Mouse (Mus musculus) heart, postnatal 0 days (tissue): ENCODE results near the gene Cks2. TPM values are rescaled to one million over a fixed set of nuclear protein-coding genes. Genes with fewer than 3 reads are reported as not detected.

Experiments used
- ATAC-seq: fragments of 200-750 bp; cut with Nextera tagmentation; 2 replicates; pipeline ENCODE4 v1.8.0; 2017; ENCODE audit warnings: low read depth, moderate number of reproducible peaks, moderate library complexity; ENCODE audit not compliant: insufficient read depth
- DNase-seq: peaks from one replicate; pipeline ENCODE4 v3.0.0-alpha.2; 2016; ENCODE audit warnings: low spot score
- H3K27ac ChIP-seq: fragments of 300-500 bp; sonication (generic); 2 replicates; pipeline ENCODE4 v1.5.1; 2014; ENCODE audit warnings: low read depth, mild to moderate bottlenecking
- H3K27me3 ChIP-seq: fragments of 300-500 bp; sonication (generic); 2 replicates; pipeline ENCODE4 v1.6.1; 2014; ENCODE audit warnings: low read length, mixed read lengths; ENCODE audit not compliant: control insufficient read depth, insufficient read depth
- H3K36me3 ChIP-seq: fragments of 300-500 bp; sonication (generic); replicated peaks from 2 replicates; pipeline ENCODE4 v1.6.1; 2014; ENCODE audit warnings: low read length, mixed read lengths; ENCODE audit not compliant: control insufficient read depth, insufficient read depth
- H3K4me1 ChIP-seq: fragments of 300-500 bp; sonication (generic); 2 replicates; pipeline ENCODE4 v1.6.1; 2014; ENCODE audit warnings: antibody characterized with exemption; ENCODE audit not compliant: control insufficient read depth, insufficient read depth
- H3K4me2 ChIP-seq: fragments of 300-500 bp; sonication (generic); 2 replicates; pipeline ENCODE4 v1.6.1; 2014; ENCODE audit warnings: low read depth, mild to moderate bottlenecking, low read length, moderate library complexity
- H3K4me3 ChIP-seq: fragments of 300-500 bp; sonication (generic); 2 replicates; pipeline ENCODE4 v1.5.1; 2014; ENCODE audit warnings: low read depth, low read length
- H3K9ac ChIP-seq: fragments of 300-500 bp; sonication (generic); replicated peaks from 2 replicates; pipeline ENCODE4 v1.6.1; 2014; ENCODE audit warnings: low read depth, low read length, mixed read lengths
- H3K9me3 ChIP-seq: fragments of 300-500 bp; sonication (generic); replicated peaks from 2 replicates; pipeline ENCODE4 v1.6.1; 2016; ENCODE audit warnings: low read length; ENCODE audit not compliant: control insufficient read depth
- CTCF ChIP-seq: IDR thresholded peaks from 2 replicates; pipeline ENCODE4 v1.5.1; 2016; ENCODE audit warnings: antibody characterized with exemption, control low read depth, low read depth
- EP300 ChIP-seq: IDR thresholded peaks from 2 replicates; pipeline ENCODE4 v1.6.1; 2016; ENCODE audit warnings: antibody characterized with exemption, low read depth
- WGBS: fragments of 180-500 bp; shearing (Covaris S2); extraction: QIAGEN DNeasy Blood & Tissue Kit; methylation state at CpG from one replicate; pipeline ENCODE4 v1.1.7; 2014; 5-methylcytosine and 5-hydroxymethylcytosine counted together
- polyA plus RNA-seq: library from polyadenylated mRNA; unstranded; fragments of >200 nt; fragmentation: Nextera tagmentation; extraction: Ambion mirVana; gene quantifications from 2 replicates; pipeline ENCODE4 v1.2.1, GENCODE M21; 2015
- total RNA-seq: library from RNA; depleted of rRNA; stranded (reverse); fragments of >200 nt; gene quantifications from 2 replicates; pipeline ENCODE4 v1.2.3, GENCODE M21; 2014; ENCODE audit warnings: low replicate concordance

Gene Cks2
- total and polyA plus RNA-seq, 2 experiments from 2014 or later: 101 to 228 TPM

DNA sequence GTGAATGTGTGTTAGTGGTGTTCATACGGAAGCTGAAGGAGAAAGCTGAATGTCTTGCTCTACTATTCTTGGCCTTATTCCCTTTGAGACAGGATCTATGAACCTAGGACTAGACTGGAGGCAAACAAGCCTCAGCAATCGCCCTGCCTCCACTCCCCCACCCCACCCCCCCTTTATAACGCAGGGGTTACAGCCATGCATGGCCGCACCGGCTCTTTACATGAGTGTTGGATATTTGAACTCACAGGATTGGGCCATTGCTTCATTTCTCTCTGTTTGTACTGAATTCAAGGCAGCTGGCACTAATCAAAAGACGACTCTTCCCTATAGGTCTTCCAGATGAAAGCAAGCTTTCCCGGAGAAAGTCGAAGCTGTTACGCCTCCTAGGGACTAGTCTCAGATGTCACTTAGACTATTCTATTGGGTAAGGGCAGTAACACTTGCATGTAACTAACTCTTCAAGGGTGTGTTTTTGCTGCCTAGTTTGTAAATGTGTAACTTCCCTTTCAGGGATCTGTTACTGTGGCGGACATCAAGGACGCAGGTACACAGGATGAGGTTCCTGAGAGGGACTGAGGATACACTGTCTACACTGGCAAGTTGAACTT is 2.8 kb upstream of the Cks2 start:
- ATAC-seq: no peak

DNA sequence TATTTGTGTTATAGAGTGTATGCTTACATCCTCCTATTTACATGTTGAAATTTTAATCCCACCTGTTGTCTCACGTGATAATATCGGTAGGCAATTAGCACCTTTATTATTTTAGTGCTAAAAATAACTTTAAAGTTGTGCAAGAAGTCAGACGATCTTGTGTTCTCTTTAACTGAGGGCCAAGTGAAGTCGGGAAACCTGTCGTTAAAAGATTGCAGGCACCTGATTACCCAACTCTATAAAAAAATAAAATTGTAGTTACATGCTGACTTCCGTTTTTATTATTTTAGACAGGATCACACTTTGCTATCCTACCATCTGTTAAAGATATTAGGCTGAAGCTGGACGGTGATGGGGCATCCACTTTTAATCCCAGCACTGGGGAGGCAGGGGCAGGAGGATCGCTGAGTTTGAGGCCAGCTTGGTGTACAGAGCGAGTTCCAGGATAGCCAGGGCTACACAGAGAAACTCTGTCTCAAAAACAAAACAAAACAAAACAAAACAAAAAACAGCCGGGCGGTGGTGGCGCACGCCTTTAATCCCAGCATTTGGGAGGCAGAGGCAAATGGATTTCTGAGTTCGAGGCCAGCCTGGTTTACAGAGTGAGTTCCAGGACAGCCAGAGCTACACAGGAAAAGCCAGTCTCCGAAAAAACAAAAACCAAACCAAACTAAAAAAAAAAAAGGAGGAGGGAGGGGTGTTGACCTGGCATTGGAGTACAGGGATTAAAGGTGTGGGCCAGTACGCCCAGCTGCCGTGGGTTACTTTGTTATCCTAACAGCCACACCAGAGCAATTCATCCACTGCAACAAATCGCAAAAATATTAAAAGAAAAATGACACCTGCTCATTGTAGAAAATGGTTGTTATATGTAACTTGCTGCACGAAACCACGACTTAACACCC is 856 bp upstream of the Cks2 start:
- no peaks in the 10 kb centered on the region for H3K27me3 ChIP-seq
- H3K4me3 ChIP-seq: peak overlapping the region; percentile 63
- H3K9ac ChIP-seq: peak overlapping the region; percentile 55
- 40% methylated on average over 20 of the region's 20 CpGs for WGBS
- no peak for DNase-seq
- H3K4me1 ChIP-seq: peaks cover 21% of the 10 kb centered on the region
- peak overlapping the region; percentile 62 for H3K4me2 ChIP-seq
- H3K36me3 ChIP-seq: no peaks in the 10 kb centered on the region
- no peaks in the 10 kb centered on the region for H3K9me3 ChIP-seq
- ATAC-seq: no peak
- H3K27ac ChIP-seq: peak overlapping the region; percentile 72
- TF ChIP-seq EP300 (no peak), CTCF (no peak)

More for the DNA sequence above, 2.8 kb upstream of the Cks2 start:
- H3K27ac ChIP-seq: no peak overlapping the region
- 43% methylated on average over 11 of the region's 11 CpGs for WGBS
- no peak overlapping the region for H3K4me3 ChIP-seq
- H3K36me3 ChIP-seq: no peaks in the 10 kb centered on the region
- H3K9ac ChIP-seq: no peak overlapping the region
- no peak for DNase-seq
- no peak for TF ChIP-seq CTCF
- no peak for TF ChIP-seq EP300
- H3K4me1 ChIP-seq: peaks cover 9% of the 10 kb centered on the region
- no peaks in the 10 kb centered on the region for H3K9me3 ChIP-seq
- no peak overlapping the region for H3K4me2 ChIP-seq
- no peaks in the 10 kb centered on the region for H3K27me3 ChIP-seq

DNA sequence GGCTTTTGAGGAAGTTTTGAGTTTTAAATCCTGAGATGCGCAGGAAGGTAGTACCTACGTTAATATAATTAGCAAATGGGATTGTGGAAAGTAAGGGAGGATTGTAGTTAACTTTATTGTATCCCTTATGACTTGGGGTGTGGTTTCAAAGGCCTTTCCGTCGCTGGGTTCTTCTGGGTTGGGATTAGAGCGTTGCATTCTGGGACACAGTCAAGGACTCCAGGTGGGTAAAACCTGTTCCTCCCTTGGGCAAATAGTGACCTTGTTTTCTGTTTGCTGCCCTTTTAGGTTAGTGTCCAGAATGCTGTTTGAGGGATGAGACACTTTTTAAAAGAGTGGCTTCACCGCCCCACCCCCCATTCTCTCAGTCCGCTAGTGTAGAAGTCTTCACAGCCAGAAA is 840 bp downstream of the Cks2 start:
- no peak for ATAC-seq
- DNase-seq: peak; percentile 50
- whole genome bisulfite sequencing: under 1% methylated on average over 7 of the region's 7 CpGs
- peak overlapping the region; percentile 68 for H3K27ac ChIP-seq
- H3K4me1 ChIP-seq: peaks cover 23% of the 10 kb centered on the region
- peak overlapping the region; percentile 63 for H3K4me3 ChIP-seq
- no peaks in the 10 kb centered on the region for H3K9me3 ChIP-seq
- TF ChIP-seq EP300: no peak
- TF ChIP-seq CTCF: no peak
- peak overlapping the region; percentile 62 for H3K4me2 ChIP-seq
- 0 out of 2 replicates have a peak, but pooled peaks cover 4% of the 10 kb centered on the region for H3K36me3 ChIP-seq
- peak overlapping the region; percentile 70 for H3K9ac ChIP-seq
- no peaks in the 10 kb centered on the region for H3K27me3 ChIP-seq

DNA sequence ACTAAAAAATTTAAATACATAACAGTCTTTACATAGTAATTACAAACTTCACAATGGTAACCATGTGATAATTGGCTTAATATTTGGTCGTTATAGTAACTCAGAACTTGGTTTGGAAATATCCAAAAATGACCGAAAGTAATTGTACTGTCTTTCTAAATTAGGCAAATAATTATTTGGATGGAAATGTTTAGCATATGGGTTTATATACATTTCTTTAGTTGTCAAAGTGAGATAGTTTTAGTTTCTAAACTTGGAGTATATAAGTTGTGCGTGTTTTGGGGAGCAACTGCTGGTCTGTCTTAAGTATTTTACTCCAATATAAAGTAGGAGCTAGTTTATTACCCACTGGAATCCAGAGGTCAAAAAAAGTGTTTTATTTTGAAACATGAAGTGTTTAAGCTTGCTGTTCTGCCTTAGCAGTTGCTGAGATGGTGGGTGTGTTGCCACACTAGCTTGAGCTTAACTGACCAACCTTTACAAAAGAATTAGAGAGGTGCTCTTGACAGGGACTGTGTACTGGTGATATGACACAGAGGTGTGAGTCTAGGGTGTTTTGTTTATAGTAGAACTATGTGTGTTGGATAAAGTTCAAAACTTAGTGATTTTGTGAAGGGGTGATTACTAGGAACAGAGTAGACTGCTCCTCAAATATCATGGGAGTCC is 1.5 kb downstream of the Cks2 start:
- no peaks in the 10 kb centered on the region for H3K27me3 ChIP-seq
- peak overlapping the region; percentile 68; the same call in 1 of the 2 replicates for H3K27ac ChIP-seq
- peak overlapping the region; percentile 63 for H3K4me3 ChIP-seq
- H3K36me3 ChIP-seq: 0 out of 2 replicates have a peak, but pooled peaks cover 4% of the 10 kb centered on the region
- DNase-seq (no peak), ATAC-seq (no peak)
- WGBS: 15% methylated on average over 3 of the region's 3 CpGs
- TF ChIP-seq CTCF (no peak), EP300 (no peak)
- peak overlapping the region; percentile 70 for H3K9ac ChIP-seq
- H3K4me2 ChIP-seq: peak overlapping the region; percentile 62
- peaks cover 27% of the 10 kb centered on the region for H3K4me1 ChIP-seq
- no peaks in the 10 kb centered on the region for H3K9me3 ChIP-seq

DNA sequence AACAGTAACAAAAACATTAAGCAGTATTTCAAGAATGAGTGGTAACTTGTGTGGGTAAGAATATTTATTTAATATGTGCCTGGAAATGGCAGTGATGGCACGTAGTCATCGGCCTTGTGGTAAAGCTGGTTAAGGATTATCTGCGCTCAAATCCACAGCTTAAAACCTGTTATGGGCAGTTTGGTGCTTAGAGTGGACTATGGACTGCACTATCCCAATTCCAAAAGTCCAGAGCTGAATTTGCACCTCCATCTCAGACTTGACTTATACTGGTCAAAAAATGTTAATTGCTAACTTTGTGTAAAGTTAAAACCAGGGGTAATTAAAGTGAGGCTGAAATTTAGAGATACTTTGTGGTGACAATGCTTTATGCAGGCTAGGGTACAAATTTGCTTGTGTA is 2.7 kb downstream of the Cks2 start:
- Histone ChIP-seq H3K27me3 (no peaks in the 10 kb centered on the region), H3K27ac (no peak overlapping the region), H3K4me2 (peak overlapping the region; percentile 62), H3K36me3 (peaks cover 8% of the 10 kb centered on the region), H3K4me3 (peak overlapping the region; percentile 63), H3K4me1 (peaks cover 31% of the 10 kb centered on the region), H3K9me3 (no peaks in the 10 kb centered on the region), H3K9ac (peak overlapping the region; percentile 25; the same call in 1 of the 2 replicates)
- ATAC-seq: no peak
- DNase-seq: no peak
- no peak for TF ChIP-seq CTCF
- no peak for TF ChIP-seq EP300
- 90% methylated on average over 3 of the region's 3 CpGs for WGBS
